Mouse (Mus musculus): Measurements from ENCODE around the gene Batf3. TPM values are rescaled to one million over a fixed set of nuclear protein-coding genes. Genes with fewer than 3 reads are reported as not detected.

Batf3 gene
- polyA plus RNA-seq, 1 experiment from 2014 or later, result 2.0 TPM

Other genes with a start within 250 kb of the Batf3 start
- 3.4 and 3.5 TPM in 2 replicates for gene Rps6kc1, start 186.1 kb upstream of the Batf3 start, polyA plus RNA-seq (2015; fragmentation: Nextera tagmentation; extraction: Ambion mirVana)
- gene Angel2, start 172.7 kb upstream of the Batf3 start, polyA plus RNA-seq (2015; fragmentation: Nextera tagmentation; extraction: Ambion mirVana), result 11.3 and 13.4 TPM in 2 replicates
- gene Vash2, start 118.6 kb upstream of the Batf3 start, polyA plus RNA-seq (2015; fragmentation: Nextera tagmentation; extraction: Ambion mirVana), result 0.88 and 1.2 TPM in 2 replicates
- 2.5 and 3.4 TPM in 2 replicates for gene Flvcr1, start 71.7 kb upstream of the Batf3 start, polyA plus RNA-seq (2015; fragmentation: Nextera tagmentation; extraction: Ambion mirVana)
- not detected in 2 replicates for gene Spata45, start 61.2 kb upstream of the Batf3 start, polyA plus RNA-seq (2015; fragmentation: Nextera tagmentation; extraction: Ambion mirVana)
- gene Tatdn3, start 34.9 kb upstream of the Batf3 start, polyA plus RNA-seq (2015; fragmentation: Nextera tagmentation; extraction: Ambion mirVana), result 5.6 and 6.7 TPM in 2 replicates
- 14.3 and 14.6 TPM in 2 replicates for gene Nsl1, start 34.8 kb upstream of the Batf3 start, polyA plus RNA-seq (2015; fragmentation: Nextera tagmentation; extraction: Ambion mirVana)
- gene Fam71a, start 67.0 kb downstream of the Batf3 start, polyA plus RNA-seq (2015; fragmentation: Nextera tagmentation; extraction: Ambion mirVana), result not detected in 2 replicates
- gene Atf3, start 120.2 kb downstream of the Batf3 start, polyA plus RNA-seq (2015; fragmentation: Nextera tagmentation; extraction: Ambion mirVana), result 1.4 and 2.2 TPM in 2 replicates
- 25.5 and 28.4 TPM in 2 replicates for gene Nenf, start 220.3 kb downstream of the Batf3 start, polyA plus RNA-seq (2015; fragmentation: Nextera tagmentation; extraction: Ambion mirVana)
- 6.8 and 6.9 TPM in 2 replicates for gene Tmem206, start 228.1 kb downstream of the Batf3 start, polyA plus RNA-seq (2015; fragmentation: Nextera tagmentation; extraction: Ambion mirVana)

Data from liver, embryonic 15.5 days (tissue).